Mouse (Mus musculus): ENCODE data around the gene Slc39a7. TPM values are rescaled to one million over a fixed set of nuclear protein-coding genes. Genes with fewer than 3 reads are reported as not detected.
"Not testable (repeated sequence)": the region's sequence is repeated elsewhere in the genome, so short reads cannot be mapped to it uniquely, and the experiment has no call there.

Slc39a7 gene
- polyA plus RNA-seq, 1 experiment, result 57.2 TPM

DNA sequence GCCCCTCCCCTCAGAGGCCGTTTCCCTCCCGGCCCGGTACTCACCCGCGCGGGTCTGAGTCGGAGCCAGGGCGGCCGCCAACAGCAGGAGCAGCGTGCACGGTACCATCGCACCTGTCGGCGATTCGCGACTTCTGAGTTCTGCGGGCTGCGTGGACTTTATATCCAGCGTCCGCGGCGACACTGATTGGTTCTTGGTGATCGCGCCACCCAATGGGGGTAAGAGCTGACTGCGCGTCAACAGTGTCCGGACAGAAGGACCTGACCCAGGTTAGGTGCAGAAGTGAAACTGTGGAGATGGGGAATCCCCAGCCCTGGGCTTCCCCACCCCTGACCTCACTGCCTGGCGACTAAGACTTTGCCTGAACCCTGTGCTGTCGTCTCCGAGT, 31.3 kb downstream of the Slc39a7 start, which contains the start of gene H2-K1:
TSS of gene H2-K1 (minus strand) at position 198 of the 388 bp plus-strand sequence.
- Histone ChIP-seq H3K9me3 (replicated peaks; ENCODE audit: control insufficient read depth, insufficient read depth, low read length, poor library complexity, severe bottlenecking) (0 out of 2 replicates have a peak, but pooled peaks cover 2% of the 10 kb centered on the region), H3K27me3 (ENCODE audit: control insufficient read depth, insufficient read depth, low read length, poor library complexity, severe bottlenecking) (peaks cover 7% of the 10 kb centered on the region), H3K4me1 (ENCODE audit: control insufficient read depth, insufficient read depth, low read length) (no peaks in the 10 kb centered on the region), H3K9ac (ENCODE audit: low read depth, poor library complexity, severe bottlenecking) (peak within 1 kb of the TSS; percentile 79), H3K27ac (ENCODE audit: insufficient read depth, low read length) (no peak within 1 kb of the TSS), H3K4me3 (ENCODE audit: low read depth, low read length) (peak within 1 kb of the TSS; percentile 75), H3K36me3 (ENCODE audit: control insufficient read depth, insufficient read depth, low read length, poor library complexity, severe bottlenecking) (no peaks in the 10 kb centered on the region)
- TF ChIP-seq POLR2A (IDR thresholded peaks at IDR 0.05; ENCODE audit: insufficient read depth, low read length), result no peak
- no peak for TF ChIP-seq EP300 (IDR thresholded peaks at IDR 0.05; ENCODE audit: insufficient read depth, low read depth, low read length)
- TF ChIP-seq CTCF (IDR thresholded peaks at IDR 0.05; ENCODE audit: low read depth, low read length), result no peak

DNA sequence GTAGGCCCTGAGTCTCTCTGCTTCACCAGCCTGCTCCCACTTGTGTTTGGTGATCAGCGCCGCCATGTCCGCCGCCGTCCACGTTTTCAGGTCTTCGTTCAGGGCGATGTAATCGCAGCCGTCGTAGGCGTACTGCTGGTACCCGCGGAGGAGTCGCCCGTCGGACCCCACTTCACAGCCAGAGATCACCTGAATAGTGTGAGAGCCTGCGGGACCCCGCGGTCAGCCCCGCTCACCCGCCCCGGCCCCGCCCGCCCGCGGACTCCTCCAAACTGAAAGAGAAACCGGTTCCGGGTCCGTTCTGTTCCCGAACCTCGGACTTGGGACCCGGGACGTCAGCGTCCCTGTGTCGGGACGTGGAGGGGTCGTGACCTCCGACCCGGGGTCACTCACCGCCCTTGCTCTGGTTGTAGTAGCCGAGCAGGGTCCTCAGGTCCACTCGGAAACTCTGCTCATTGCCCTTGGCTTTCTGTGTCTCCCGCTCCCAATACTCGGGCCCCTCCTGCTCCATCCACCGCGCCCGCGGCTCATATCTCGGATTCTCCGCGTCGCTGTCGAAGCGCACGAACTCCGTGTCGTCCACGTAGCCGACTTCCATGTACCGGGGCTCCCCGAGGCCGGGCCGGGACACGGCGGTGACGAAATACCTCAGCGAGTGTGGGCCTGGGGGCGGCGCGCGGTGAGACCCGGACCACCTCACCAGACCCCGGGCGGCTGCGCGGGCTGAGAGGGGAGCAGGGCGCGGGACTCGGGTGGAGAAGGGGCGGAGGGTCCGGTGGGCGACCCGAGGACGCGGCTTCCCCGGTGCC, 31.9 kb downstream of the Slc39a7 start:
- Histone ChIP-seq H3K27ac (ENCODE audit: insufficient read depth, low read length) (no peak overlapping the region), H3K27me3 (ENCODE audit: control insufficient read depth, insufficient read depth, low read length, poor library complexity, severe bottlenecking) (peaks cover 7% of the 10 kb centered on the region), H3K4me1 (ENCODE audit: control insufficient read depth, insufficient read depth, low read length) (no peaks in the 10 kb centered on the region), H3K9ac (ENCODE audit: low read depth, poor library complexity, severe bottlenecking) (peak overlapping the region; percentile 79), H3K36me3 (ENCODE audit: control insufficient read depth, insufficient read depth, low read length, poor library complexity, severe bottlenecking) (no peaks in the 10 kb centered on the region), H3K4me3 (ENCODE audit: low read depth, low read length) (peak overlapping the region; percentile 75), H3K9me3 (replicated peaks; ENCODE audit: control insufficient read depth, insufficient read depth, low read length, poor library complexity, severe bottlenecking) (0 out of 2 replicates have a peak, but pooled peaks cover 2% of the 10 kb centered on the region)
- no peak for TF ChIP-seq EP300 (IDR thresholded peaks at IDR 0.05; ENCODE audit: insufficient read depth, low read depth, low read length)
- no peak for TF ChIP-seq CTCF (IDR thresholded peaks at IDR 0.05; ENCODE audit: low read depth, low read length)
- no peak for TF ChIP-seq POLR2A (IDR thresholded peaks at IDR 0.05; ENCODE audit: insufficient read depth, low read length)

- H3K9ac ChIP-seq (ENCODE audit: low read depth, poor library complexity, severe bottlenecking); H3K27me3 ChIP-seq (ENCODE audit: control insufficient read depth, insufficient read depth, low read length, poor library complexity, severe bottlenecking); H3K4me1 ChIP-seq (ENCODE audit: control insufficient read depth, insufficient read depth, low read length); H3K36me3 ChIP-seq (ENCODE audit: control insufficient read depth, insufficient read depth, low read length, poor library complexity, severe bottlenecking); H3K9me3 ChIP-seq (replicated peaks; ENCODE audit: control insufficient read depth, insufficient read depth, low read length, poor library complexity, severe bottlenecking); H3K27ac ChIP-seq (ENCODE audit: insufficient read depth, low read length); H3K4me3 ChIP-seq (ENCODE audit: low read depth, low read length): not testable (repeated sequence)
These were observed 32.8 kb downstream of the Slc39a7 start for GRCm38 (mm10) chr17:33998697-33999096.

- not testable (repeated sequence) for H3K9me3 ChIP-seq (replicated peaks; ENCODE audit: control insufficient read depth, insufficient read depth, low read length, poor library complexity, severe bottlenecking); H3K4me1 ChIP-seq (ENCODE audit: control insufficient read depth, insufficient read depth, low read length); H3K27me3 ChIP-seq (ENCODE audit: control insufficient read depth, insufficient read depth, low read length, poor library complexity, severe bottlenecking); H3K9ac ChIP-seq (ENCODE audit: low read depth, poor library complexity, severe bottlenecking); H3K4me3 ChIP-seq (ENCODE audit: low read depth, low read length); H3K36me3 ChIP-seq (ENCODE audit: control insufficient read depth, insufficient read depth, low read length, poor library complexity, severe bottlenecking); H3K27ac ChIP-seq (ENCODE audit: insufficient read depth, low read length)
These were observed 34.5 kb downstream of the Slc39a7 start for GRCm38 (mm10) chr17:33997025-33997424.

DNA sequence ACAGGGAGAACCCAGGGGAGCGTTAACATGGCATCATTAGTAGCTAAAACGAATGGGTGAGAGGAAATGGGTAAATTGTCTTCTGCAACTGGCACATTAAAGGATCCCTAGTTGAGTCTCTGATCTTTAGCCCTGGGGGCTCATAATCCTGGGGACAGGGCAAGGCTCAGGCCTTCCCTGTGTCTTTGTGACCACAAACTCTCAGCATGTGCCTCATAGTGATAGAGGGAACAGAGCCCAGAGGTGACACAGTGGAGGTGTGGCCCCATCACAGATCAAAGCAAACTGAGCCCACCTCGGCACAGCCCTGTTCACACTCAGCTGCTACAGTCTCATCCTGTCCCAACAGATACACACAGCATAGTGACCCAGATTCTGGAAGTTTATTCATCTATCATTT, 35.8 kb downstream of the Slc39a7 start:
- H3K36me3 ChIP-seq (ENCODE audit: control insufficient read depth, insufficient read depth, low read length, poor library complexity, severe bottlenecking), result no peaks in the 10 kb centered on the region
- H3K4me1 ChIP-seq (ENCODE audit: control insufficient read depth, insufficient read depth, low read length), result no peaks in the 10 kb centered on the region
- no peak overlapping the region for H3K4me3 ChIP-seq (ENCODE audit: low read depth, low read length)
- H3K27me3 ChIP-seq (ENCODE audit: control insufficient read depth, insufficient read depth, low read length, poor library complexity, severe bottlenecking), result peaks cover 7% of the 10 kb centered on the region
- H3K9ac ChIP-seq (ENCODE audit: low read depth, poor library complexity, severe bottlenecking), result no peak overlapping the region
- TF ChIP-seq EP300 (IDR thresholded peaks at IDR 0.05; ENCODE audit: insufficient read depth, low read depth, low read length) (no peak), CTCF (IDR thresholded peaks at IDR 0.05; ENCODE audit: low read depth, low read length) (no peak), POLR2A (IDR thresholded peaks at IDR 0.05; ENCODE audit: insufficient read depth, low read length) (no peak)
- no peaks in the 10 kb centered on the region for H3K9me3 ChIP-seq (replicated peaks; ENCODE audit: control insufficient read depth, insufficient read depth, low read length, poor library complexity, severe bottlenecking)
- no peak overlapping the region for H3K27ac ChIP-seq (ENCODE audit: insufficient read depth, low read length)

GRCm38 (mm10) chr17:33994959-33995358, 36.5 kb downstream of the Slc39a7 start:
- H3K27me3 ChIP-seq (ENCODE audit: control insufficient read depth, insufficient read depth, low read length, poor library complexity, severe bottlenecking), result peaks cover 7% of the 10 kb centered on the region
- TF ChIP-seq EP300 (IDR thresholded peaks at IDR 0.05; ENCODE audit: insufficient read depth, low read depth, low read length) (no peak), POLR2A (IDR thresholded peaks at IDR 0.05; ENCODE audit: insufficient read depth, low read length) (no peak), CTCF (IDR thresholded peaks at IDR 0.05; ENCODE audit: low read depth, low read length) (no peak)
- no peak overlapping the region for H3K27ac ChIP-seq (ENCODE audit: insufficient read depth, low read length)
- no peaks in the 10 kb centered on the region for H3K36me3 ChIP-seq (ENCODE audit: control insufficient read depth, insufficient read depth, low read length, poor library complexity, severe bottlenecking)
- H3K9ac ChIP-seq (ENCODE audit: low read depth, poor library complexity, severe bottlenecking), result no peak overlapping the region
- H3K4me1 ChIP-seq (ENCODE audit: control insufficient read depth, insufficient read depth, low read length), result no peaks in the 10 kb centered on the region
- H3K4me3 ChIP-seq (ENCODE audit: low read depth, low read length), result no peak overlapping the region
- no peaks in the 10 kb centered on the region for H3K9me3 ChIP-seq (replicated peaks; ENCODE audit: control insufficient read depth, insufficient read depth, low read length, poor library complexity, severe bottlenecking)
